Mouse (Mus musculus) adrenal gland, adult 8-10 months (tissue): ENCODE measurements around the gene Hist1h2ah. TPM values are rescaled to one million over a fixed set of nuclear protein-coding genes. Genes with fewer than 3 reads are reported as not detected.

ENCODE experiments used
- DNase-seq: peaks from one replicate; pipeline ENCODE4 v3.0.0; 2022
- total RNA-seq, 4 experiments: library from RNA; stranded (reverse); gene quantifications; 2 replicates each; pipeline ENCODE4 v1.2.4; 2022

Gene Hist1h2ah
- total RNA-seq, 4 experiments from 2014 or later = 6.0 to 18.5 (median 12.6) TPM; not detected in 1

- no peak for DNase-seq
Observed at GRCm38 (mm10) chr13:22008707-22009106, 26.7 kb downstream of the Hist1h2ah start.

- DNase-seq = no peak
Observed at GRCm38 (mm10) chr13:22007872-22008271, 27.5 kb downstream of the Hist1h2ah start.

DNA sequence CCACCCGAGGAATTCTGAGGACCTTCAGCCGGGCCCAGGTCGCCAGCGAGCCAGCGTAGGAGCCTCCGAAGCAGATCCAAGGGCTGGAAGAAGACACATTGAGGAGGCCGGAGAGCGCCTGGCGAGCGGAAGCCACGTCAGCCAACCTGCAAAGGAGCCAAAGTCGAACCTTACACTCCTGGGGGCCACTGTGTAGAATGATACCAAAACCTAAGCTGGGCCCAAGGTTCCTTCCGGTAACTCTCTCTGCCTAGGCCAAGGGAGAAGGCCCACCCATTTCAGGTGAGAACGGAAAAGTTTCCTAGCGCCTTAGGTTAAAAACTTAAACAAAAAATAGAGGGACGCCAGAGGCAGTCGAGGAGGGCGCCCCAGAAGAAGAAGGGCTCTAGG is 28.3 kb downstream of the Hist1h2ah start:
- DNase-seq = no peak

GRCm38 (mm10) chr13:22006334-22007120 is 28.8 kb downstream of the Hist1h2ah start:
- DNase-seq = no peak

- no peak for DNase-seq
Observed at GRCm38 (mm10) chr13:22005605-22006333, 29.6 kb downstream of the Hist1h2ah start.

DNA sequence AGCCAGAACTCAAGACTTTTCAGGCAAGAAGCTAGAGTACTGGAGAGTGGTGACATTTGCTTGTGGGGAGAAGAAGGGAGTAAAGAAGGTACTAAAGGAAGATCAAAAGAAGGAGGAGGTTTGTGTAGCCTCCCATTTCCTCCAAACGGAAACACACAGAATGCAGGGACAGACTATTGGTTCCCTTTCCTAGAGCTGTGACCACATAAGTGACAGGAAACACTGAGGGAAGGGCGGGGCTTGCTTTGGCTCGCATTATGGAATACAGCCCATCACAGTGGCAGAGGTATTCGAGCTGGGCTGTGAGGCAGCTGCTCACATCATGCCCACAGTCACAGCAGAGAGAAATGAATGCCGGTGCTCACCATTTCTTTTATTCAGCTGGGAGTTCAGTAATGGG is 33.5 kb downstream of the Hist1h2ah start:
- no peak for DNase-seq

DNA sequence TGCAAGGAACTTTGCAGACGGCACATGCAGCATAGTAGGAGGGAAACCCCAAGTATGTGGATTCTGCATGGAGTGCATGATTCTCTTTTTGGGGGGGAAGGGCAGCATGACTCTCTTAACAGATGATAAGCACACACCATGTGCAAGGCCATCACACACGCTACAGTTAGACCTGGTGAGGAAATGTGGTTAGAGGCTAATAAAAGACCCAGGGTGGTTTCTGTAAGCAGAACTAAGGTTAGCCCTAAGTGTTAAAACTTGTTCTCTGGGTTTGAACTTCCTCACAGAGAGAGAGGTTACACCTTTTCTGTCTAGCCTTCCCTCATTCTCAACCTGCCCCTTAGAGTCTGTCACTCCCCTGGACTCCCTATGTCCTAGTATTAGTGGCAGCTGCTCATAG is 34.0 kb downstream of the Hist1h2ah start:
- no peak for DNase-seq

GRCm38 (mm10) chr13:21999147-21999546 is 36.2 kb downstream of the Hist1h2ah start:
- DNase-seq = no peak

DNA sequence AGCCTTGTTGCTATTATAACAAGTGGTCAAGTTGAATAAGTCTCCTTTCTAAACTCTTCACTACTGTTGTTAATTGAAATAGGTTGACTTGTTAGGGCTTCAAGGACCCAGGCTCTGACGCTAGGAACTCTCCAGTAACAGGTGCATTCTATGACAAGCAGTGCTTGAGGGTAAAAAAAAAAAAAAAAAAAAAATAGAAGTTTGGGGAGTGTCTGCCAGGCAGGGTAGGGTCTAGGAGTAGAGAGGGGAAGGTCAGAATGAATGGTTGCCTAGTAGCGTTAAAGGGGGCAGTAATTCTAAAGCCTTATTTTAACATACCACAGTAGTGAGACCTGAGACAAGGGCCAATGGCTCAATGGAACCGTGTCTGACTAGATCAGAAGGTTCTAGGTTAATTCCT is 37.0 kb downstream of the Hist1h2ah start:
- DNase-seq = no peak

DNA sequence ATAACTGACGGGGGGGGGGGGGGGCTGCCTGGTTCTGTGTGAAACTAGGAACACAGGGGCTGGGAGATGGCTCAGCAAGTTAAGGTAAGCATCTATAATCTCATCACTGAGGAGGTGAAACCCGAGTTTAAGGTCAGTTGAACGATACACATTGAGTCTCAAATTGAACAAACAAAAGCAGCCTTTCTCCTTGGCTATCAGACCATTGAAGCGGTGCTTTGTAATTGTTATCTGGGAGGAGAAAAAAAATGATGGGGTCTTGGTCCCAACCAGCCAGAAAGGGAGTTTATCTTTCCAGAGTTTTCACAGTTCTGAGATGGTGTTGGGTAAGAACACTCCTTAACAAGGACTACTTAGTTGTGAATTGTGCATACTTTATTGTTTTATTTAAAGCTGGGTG is 37.5 kb downstream of the Hist1h2ah start:
- no peak for DNase-seq

- DNase-seq = no peak
Observed at GRCm38 (mm10) chr13:21997201-21997820, 38.1 kb downstream of the Hist1h2ah start.

GRCm38 (mm10) chr13:21996840-21997185 is 38.6 kb downstream of the Hist1h2ah start:
- no peak for DNase-seq

- DNase-seq = no peak
Observed at GRCm38 (mm10) chr13:21996101-21996839, 39.1 kb downstream of the Hist1h2ah start.

DNA sequence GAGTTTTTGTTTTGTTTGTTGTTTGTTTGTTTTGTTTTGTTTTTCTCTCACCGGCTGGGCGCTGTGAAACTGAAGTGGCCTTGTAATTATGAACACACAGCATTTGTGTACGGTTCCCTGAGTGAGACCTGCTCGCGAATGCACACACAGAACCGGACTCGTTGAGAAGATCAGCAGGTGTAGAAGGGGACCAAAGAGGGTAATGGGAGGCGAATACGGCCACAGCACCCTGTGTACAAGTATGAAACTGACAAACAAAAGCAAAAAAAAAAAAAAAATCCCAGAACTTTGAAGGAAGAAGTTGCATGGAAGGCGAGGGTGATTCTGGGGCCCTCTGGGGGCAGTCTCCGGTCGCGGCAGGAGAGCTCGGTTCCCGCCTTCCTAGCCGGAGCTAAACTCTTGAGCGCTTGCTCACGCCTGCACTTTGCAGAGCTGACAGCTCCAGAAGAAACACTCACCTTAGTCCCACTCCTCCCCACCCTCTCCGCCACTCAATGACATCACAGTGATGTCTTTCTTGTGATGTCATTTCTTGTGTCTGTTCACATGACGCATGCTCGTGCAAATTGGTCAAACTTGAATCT is 39.9 kb downstream of the Hist1h2ah start:
- DNase-seq = no peak

- no peak for DNase-seq
Observed at GRCm38 (mm10) chr13:21994896-21995295, 40.5 kb downstream of the Hist1h2ah start.

DNA sequence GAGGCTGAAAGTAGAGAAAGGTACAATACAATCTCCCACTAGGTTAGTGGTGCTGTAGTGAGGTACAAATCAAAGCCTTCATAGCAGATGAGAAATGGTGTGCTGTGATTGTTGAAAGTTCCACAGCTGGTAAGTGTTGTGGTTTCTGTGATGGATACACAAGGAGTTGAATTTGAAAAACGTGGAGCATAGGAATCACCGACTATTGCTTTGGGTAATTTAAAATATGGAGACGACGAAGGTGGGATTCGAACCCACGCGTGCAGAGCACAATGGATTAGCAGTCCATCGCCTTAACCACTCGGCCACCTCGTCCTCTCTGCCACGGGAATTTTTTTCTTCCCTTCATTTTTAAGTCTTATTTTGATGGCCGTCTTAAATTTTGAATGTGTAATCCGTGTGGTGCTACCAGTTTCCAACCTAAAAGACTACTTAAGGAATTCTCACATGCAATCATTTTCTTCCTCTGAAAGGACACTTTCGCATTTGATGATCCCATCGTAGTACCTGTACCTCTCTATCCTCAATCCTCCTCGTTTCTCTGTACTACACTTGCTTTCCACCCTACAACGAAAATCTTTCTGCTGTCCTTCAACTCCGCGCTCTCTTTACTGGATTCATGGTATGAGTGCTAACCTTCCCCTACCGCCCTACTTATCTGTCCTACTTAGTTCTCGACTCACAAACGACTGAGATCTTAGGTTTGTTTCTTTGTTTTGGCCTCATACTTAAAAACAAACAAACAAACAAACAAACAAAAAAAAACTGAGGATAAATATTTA is 41.2 kb downstream of the Hist1h2ah start:
- DNase-seq = no peak

- DNase-seq = no peak
Observed at GRCm38 (mm10) chr13:21992550-21992949, 42.8 kb downstream of the Hist1h2ah start.
